Mouse (Mus musculus) thymus, adult 2 months (tissue): ENCODE measurements around the gene Smarcd1.

Experiments used
- CTCF ChIP-seq: fragments of 200-500 bp; IDR thresholded peaks from 2 replicates; pipeline ENCODE4 v1.5.1; 2012; ENCODE audit warnings: mild to moderate bottlenecking, control low read depth, low read length, moderate library complexity, borderline replicate concordance; ENCODE audit not compliant: control insufficient read depth, poor library complexity, insufficient read depth; ENCODE audit errors: extremely low read depth
- POLR2A ChIP-seq: fragments of 200-500 bp; IDR thresholded peaks from 2 replicates; pipeline ENCODE4 v1.6.1; 2012; ENCODE audit warnings: mild to moderate bottlenecking, low read length, control low read depth, moderate library complexity; ENCODE audit not compliant: control insufficient read depth, poor library complexity, insufficient read depth; ENCODE audit errors: extremely low read depth

DNA sequence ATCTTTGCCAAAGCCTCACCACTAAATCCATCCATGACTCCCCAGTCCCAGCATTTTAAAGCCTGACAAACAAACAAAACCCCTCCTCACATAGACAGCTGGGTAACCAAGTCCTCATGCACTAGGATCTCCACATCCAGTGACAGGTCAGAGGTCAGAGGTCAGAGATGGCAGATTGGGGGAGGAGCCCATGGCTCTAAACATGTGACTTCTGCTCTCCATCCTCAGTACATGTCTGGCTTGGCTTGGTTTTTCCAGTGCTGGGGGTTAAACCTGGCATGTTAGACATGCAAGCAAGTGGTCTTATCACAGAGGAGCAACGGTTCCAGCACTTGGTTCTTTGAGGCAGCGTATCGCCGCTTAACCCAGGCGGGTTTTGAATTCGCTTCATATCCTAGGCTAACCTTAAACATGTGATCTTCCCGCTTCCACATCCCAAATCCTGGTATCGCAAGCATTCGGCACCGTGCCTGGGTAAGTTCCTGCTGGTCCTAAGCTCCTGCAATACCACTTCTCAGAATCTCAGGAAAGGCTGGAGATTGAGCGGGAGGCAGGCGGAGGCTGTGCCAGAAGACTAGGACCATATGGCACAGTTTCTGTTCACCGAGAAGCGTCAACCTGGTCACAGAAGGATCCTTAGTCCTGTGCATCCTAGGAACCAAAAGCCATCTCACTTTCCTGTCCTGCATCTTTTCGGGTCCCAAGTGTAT lies 40.7 kb upstream of the Smarcd1 start:
- TF ChIP-seq CTCF (no peak), POLR2A (no peak)
